Mouse (Mus musculus) large intestine, adult 2 months (tissue): ENCODE measurements around the gene Scube1. TPM values are rescaled to one million over a fixed set of nuclear protein-coding genes. Genes with fewer than 3 reads are reported as not detected.

Experiments
- polyA plus RNA-seq: library from polyadenylated mRNA; depleted of rRNA; stranded (reverse); fragments of >200 nt; gene quantifications from 2 replicates; pipeline ENCODE4 v1.2.3, GENCODE M21; 2012; rRNA removed

The Scube1 gene
- polyA plus RNA-seq, 1 experiment = 8.3 TPM

Other genes starting within 250 kb of the Scube1 start
- 4.3 and 4.4 TPM in 2 replicates for gene Ttll1, start 214.1 kb downstream of the Scube1 start, polyA plus RNA-seq
- 3.1 and 6.6 TPM in 2 replicates for gene Bik, start 198.2 kb downstream of the Scube1 start, polyA plus RNA-seq
- gene Tspo, start 161.4 kb downstream of the Scube1 start, polyA plus RNA-seq = 166 and 168 TPM in 2 replicates
- 16.5 and 18.0 TPM in 2 replicates for gene Mcat, start 161.2 kb downstream of the Scube1 start, polyA plus RNA-seq
- gene Ttll12, start 129.9 kb downstream of the Scube1 start, polyA plus RNA-seq = 19.8 and 22.2 TPM in 2 replicates
- gene Mpped1, start 54.4 kb upstream of the Scube1 start, polyA plus RNA-seq = not detected in 2 replicates